Mouse (Mus musculus) regulatory T cell (primary cell): ENCODE data around the gene Taar9.
"Not testable (repeated sequence)": the region's sequence is repeated elsewhere in the genome, so short reads cannot be mapped to it uniquely, and the experiment has no call there.

Source experiments
- in situ Hi-C: fragments of 300-600 bp; cut with MboI, MseI; formaldehyde crosslinking; loops from one replicate; pipeline ENCODE4 v1.15.1; 2025; ENCODE audit warnings: high pct_unique_total_duplicates

Taar9 gene

DNA sequence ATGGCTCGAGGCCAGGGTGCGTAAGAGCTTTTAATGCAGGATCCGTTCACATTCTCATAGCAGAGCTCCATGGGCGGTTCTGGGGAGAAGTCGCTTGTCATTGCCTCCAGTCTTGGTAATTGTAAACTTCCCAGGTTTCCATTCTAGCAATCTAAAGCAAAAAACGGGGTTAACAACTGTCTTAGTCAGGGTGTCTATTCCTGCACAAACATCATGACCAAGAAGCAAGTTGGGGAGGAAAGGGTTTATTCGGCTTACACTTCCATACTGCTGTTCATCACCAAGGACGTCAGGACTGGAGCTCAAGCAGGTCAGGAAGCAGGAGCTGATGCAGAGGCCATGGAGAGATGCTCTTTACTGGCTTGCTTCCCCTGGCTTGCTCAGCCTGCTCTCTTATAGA lies at the start of gene Taar9:
Taar9 (minus strand) TSS at position 101 of the 400 bp plus-strand sequence.
- in situ Hi-C loops: not testable (repeated sequence)

DNA sequence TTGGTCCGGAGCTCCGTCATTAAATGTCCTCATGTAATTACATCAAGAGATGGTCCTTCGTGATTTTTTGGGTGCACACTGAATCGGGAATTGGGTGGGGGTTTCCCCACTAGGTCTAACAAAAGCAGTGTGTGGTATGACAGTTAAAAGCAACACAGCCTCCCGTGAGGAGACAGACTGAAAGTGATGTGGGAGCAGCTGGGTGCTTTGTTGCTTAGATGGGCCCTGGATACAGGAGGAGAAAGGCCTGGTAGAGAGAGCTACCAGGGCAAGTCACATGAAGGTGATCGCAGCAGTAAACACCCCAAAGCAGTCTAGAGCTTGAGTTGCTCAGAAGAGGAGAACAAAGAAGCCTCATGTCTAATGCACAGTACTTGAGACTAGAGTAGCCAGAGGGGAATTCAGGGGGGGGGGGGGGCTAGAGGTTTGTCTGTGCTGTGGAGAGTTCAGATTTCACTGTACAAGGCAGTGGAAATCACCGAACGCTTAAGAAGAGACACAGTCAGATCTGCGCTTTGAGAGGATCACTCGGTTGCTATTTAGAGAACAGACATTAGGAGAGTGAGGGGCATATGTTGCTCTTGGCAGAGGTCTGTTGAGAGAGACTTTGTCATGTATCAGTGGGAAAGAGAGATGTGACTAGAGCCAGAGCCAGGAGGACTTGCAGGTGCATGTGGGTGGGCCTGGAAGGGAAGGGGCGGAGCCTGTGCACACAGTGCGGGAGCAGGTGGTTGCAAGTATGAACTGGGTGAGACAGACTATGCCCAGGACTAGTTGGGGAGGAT lies 49.3 kb upstream of the Taar9 start:
- in situ Hi-C loops: no loop called here

GRCm38 (mm10) chr10:24150086-24150485 lies 40.8 kb upstream of the Taar9 start:
- in situ Hi-C loops: no loop called here

DNA sequence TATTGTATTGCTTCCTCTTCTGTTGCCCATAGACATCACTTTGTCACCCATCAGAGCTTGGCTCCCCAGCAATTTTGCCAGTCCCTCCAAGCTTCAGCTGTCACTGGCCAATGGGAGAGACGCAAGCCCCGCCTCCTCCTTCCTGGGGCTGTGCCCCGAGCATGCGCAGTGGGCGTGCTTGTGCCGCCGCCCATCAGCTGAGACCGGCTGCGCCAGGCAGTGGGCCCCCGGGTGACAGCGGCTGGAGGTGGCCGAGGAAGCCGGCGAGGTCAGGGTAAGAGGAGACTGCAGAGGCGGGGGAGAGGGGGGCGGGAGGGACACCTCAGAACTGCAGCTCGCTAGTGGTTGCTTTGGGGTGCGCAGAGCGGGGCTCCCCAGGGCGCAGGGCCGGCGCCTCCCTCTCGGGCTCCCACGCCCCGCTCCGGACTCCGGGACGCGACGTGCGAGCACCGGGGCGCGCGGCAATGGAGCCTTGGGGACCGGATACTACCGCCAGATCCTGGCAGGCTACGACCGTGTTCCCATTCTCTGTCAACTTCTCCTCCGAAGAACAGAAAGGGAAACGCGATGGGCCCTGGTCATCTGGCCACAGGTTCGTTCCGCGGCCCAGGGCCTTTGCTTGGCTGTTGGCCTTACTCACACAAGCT lies 39.9 kb upstream of the Taar9 start, which contains the start of gene Stx7:
Stx7 (plus strand) TSS at position 168 of the 647 bp plus-strand sequence.
- in situ Hi-C loops: no loop called here

GRCm38 (mm10) chr10:24142735-24143134 lies 33.4 kb upstream of the Taar9 start:
- in situ Hi-C loops: no loop called here

DNA sequence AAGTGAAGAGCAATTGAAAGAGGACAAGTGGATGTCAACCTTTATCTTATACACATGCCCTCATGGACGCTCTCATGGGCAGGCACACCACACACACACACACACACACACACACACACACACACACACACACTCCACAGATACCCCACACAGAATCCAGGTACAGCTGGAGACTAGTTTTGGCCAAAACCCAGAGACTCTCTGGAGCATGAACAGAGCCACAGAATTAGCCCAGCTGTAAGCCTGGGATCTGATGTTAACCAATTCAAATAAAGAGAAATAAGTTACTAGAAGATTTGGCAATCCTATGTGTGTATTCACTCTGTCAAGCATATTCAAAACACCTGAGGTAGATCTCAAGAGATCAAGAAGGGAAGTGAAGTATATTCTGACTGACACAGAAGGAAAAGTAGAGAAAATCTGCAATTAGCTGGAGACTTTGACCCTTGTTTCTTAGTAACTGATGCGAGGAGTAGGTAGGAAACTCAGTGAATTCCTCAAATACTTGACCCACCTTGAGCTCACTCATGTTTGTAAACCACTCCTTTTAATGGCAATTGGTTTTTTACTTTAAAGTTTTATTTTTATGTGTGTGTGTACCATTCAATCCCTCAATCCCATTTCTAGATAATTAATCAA lies 29.4 kb upstream of the Taar9 start:
- in situ Hi-C loops: no loop called here

DNA sequence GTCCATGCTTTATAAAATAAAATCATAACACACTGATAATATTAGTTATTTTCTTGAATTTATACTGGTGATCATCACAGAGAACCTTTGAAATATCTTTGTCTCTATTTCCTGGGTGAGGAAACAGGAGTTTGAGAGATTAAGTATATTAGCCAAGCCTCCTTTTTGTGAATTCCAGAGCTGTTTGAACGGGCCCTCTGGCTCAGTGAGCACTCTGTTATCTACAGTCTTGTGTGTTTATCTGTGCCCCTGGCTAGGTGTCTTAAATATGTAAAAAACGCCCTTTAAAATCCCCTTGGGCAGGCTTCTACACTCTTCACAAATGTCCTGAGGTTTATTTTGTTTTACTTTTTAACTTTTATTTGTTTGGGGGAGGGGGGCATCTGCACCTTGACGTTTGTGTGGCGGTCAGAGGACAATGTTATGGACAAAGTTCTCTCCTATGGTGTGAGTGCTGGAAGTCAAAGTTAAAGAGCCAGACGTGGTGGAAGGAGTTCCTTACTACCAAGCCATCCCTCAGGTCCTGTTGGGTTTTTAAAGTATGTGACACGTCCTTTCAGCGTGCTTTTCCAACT lies 24.8 kb upstream of the Taar9 start:
- in situ Hi-C loops: no loop called here

GRCm38 (mm10) chr10:24133132-24133531 lies 23.8 kb upstream of the Taar9 start:
- in situ Hi-C loops: no loop called here

DNA sequence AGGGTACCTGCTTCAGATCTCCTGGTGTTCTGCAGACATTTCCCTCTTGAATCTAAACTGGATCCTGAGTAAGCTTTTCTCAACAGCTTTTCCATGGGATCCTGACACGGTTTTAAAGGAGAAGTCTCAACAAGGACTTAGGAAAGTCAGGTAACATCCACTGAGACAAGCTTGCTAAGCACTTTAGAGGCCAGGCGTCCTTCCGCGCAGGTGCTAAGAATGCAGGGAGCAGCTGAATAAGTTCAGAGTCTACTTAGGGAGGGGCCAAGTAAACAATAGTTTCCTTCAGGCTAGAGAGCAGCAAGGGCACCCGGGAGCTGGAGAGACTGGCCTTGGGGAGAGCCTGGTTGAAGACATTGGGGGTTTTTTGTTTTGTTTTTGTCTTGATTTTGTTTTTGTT lies 22.9 kb upstream of the Taar9 start:
- in situ Hi-C loops: no loop called here

GRCm38 (mm10) chr10:24131451-24132262 lies 22.3 kb upstream of the Taar9 start:
- in situ Hi-C loops: no loop called here

DNA sequence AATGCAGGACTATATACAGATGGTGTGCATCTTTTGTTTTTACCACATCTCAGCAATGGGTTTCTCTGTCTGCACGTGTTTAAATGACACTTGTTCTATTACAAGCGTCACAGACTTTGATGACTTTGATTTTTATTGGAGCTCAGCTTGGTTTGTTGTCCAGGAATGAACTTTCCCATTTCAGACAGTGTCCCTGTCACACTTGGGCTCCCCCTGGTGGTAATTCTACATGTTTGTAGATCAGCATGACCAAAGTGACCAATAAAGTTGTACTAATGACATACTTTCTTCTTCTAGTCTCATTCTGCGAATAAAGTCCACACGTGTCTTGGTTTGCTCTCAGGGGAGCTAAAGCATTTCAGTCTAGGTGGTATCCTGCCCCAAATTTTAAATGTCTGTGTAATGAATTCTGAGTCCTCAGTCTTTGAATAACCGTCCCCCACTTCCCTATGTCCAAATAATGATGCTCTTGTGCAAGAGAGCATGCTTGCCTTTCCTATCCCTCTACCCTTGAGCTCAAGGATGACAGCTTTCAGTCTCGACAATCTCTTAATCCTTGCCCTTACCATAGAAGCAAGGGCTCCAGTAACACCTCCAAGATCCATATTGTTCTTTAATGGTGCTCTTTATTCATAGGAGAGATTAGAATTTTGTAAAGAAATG lies 1.9 kb upstream of the Taar9 start:
- in situ Hi-C loops: no loop called here

DNA sequence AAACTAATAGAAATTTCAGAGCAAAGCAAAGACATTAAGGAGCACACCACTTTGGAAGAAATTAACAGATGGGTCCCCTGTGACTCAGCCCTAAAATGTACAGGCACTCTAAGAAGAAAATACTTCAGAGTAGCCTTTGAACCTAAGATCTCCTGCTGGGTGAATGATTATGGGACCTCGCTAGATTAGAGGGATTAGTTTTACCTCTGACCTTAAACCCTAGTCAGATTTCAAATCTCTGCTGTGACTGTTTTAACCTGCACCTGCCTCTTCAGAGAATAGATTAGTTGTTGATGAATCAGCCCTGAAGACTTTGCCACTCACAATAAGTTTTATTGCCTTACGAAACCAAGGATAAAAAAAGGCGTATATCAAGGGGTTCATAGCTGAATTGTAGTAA lies 1.1 kb downstream of the Taar9 start:
- in situ Hi-C loops: no loop called here

DNA sequence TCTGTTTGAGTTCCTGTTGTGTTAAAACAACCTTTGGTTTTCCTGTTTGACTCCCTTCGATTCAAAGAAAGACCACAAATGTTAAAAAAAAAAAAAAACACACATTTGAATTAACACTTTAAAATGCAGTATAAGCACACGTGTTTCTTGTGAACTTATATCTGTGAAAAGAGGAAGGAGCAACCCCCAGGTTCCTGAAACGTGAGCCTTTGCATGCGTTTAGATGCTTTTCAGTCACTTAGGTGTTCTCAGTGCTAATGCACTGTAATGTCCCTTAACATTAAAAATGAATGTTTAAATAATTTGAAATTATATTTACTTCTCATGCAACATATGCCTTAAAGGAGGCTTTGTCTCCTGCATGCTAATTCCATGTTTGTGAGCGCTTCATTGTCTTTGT lies 1.6 kb downstream of the Taar9 start:
- in situ Hi-C loops: no loop called here

- in situ Hi-C loops: not testable (repeated sequence)
Observed at GRCm38 (mm10) chr10:24103299-24103698, 6.0 kb downstream of the Taar9 start.

DNA sequence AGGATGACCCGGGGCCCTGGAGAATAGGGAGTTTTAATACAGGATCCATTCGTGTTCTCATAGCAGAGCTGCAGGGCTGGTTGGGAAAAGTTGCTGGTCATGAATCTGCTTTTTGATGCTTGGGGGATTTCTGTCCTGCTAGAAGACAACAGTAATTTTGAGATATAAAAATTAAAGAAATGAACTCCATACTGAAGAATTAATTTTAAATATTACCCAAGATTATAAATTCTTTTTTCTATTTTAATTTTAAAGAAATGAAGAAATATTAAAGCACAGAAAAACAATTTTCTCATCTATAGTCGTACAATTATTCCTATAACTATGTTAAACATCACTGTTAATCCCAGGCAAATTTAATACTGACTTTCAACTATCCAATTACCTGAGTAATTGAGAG lies 7.5 kb downstream of the Taar9 start, which contains the start of gene Taar8c:
Taar8c (minus strand) TSS at position 101 of the 400 bp plus-strand sequence.
- in situ Hi-C loops: not testable (repeated sequence)

DNA sequence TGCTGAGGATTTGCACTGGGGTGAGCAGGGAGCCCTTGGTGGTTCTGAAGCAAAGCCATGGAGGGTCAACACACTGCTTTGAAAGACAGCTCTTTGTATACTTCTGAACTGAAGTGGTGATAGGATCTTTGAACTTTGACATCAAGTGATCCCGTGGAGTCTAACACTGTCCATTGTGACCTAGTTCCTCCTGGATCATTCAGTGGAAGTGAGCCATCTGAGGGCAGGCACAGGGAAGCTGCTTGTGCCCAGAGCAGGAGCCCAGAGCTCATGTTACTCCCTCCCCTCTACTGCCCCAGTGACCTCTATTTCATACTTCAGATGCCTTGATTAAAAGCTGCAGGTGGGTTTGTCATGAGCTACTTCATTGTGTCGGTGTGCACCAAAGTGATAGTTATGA lies 12.3 kb downstream of the Taar9 start:
- in situ Hi-C loops: not testable (repeated sequence)

DNA sequence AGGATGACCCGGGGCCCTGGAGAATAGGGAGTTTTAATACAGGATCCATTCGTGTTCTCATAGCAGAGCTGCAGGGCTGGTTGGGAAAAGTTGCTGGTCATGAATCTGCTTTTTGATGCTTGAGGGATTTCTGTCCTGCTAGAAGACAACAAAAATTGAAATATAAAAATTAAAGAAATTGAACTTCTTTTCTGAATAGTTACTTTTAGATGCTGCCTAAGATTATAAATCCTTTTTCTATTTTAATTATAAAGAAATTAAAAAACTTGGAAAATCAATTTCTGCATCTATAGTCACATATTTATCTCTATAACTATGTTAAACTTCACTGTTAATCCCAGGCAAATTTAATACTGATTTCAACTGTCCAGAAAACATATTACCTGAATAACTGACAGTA lies 17.1 kb downstream of the Taar9 start, which contains the start of gene Taar8b:
Taar8b (minus strand) TSS at position 101 of the 400 bp plus-strand sequence.
- in situ Hi-C loops: no loop called here

GRCm38 (mm10) chr10:24087168-24087567 lies 22.2 kb downstream of the Taar9 start:
- in situ Hi-C loops: no loop called here

- in situ Hi-C loops: no loop called here
Observed at GRCm38 (mm10) chr10:24086555-24086954, 22.8 kb downstream of the Taar9 start.

- in situ Hi-C loops: no loop called here
Observed at GRCm38 (mm10) chr10:24085936-24086335, 23.4 kb downstream of the Taar9 start.

GRCm38 (mm10) chr10:24080166-24080565 lies 29.2 kb downstream of the Taar9 start:
- in situ Hi-C loops: no loop called here
